Mouse (Mus musculus) liver, embryonic 13.5 days (tissue): ENCODE measurements at regions not wholly inside any gene's neighbourhood (a gene's known extent, or its start where the extent isn't known, plus 50 kb on each side); places are given as distances from the start of the nearest gene placed in this dataset.
A peak's percentile ranks its signal among the peaks of the same experiment; 100 is the strongest.

Source experiments
- ATAC-seq: fragments of 200-750 bp; cut with Nextera tagmentation; 2 replicates; pipeline ENCODE4 v1.8.0; 2017; ENCODE audit warnings: low read depth, mild to moderate bottlenecking, moderate number of reproducible peaks, moderate library complexity
- DNase-seq: peaks from one replicate; pipeline ENCODE4 v3.0.0; 2022
- H3K27ac ChIP-seq: fragments of 300-500 bp; sonication (generic); 2 replicates; pipeline ENCODE4 v1.5.1; 2015; ENCODE audit warnings: moderate library complexity, mild to moderate bottlenecking, inconsistent platforms
- H3K27me3 ChIP-seq: fragments of 300-500 bp; sonication (generic); 2 replicates; pipeline ENCODE4 v1.6.1; 2015; ENCODE audit warnings: mild to moderate bottlenecking, inconsistent platforms
- H3K36me3 ChIP-seq: fragments of 300-500 bp; sonication (generic); 2 replicates; pipeline ENCODE4 v1.6.1; 2015; ENCODE audit warnings: mild to moderate bottlenecking, inconsistent platforms
- H3K4me1 ChIP-seq: fragments of 300-500 bp; sonication (generic); replicated peaks from 2 replicates; pipeline ENCODE4 v1.6.1; 2015; ENCODE audit warnings: inconsistent platforms
- H3K4me2 ChIP-seq: fragments of 300-500 bp; sonication (generic); 2 replicates; pipeline ENCODE4 v1.6.1; 2015; ENCODE audit warnings: inconsistent platforms, mild to moderate bottlenecking, moderate library complexity
- H3K4me3 ChIP-seq: fragments of 300-500 bp; sonication (generic); replicated peaks from 2 replicates; pipeline ENCODE4 v1.5.1; 2015; ENCODE audit warnings: mild to moderate bottlenecking, inconsistent platforms
- H3K9ac ChIP-seq: fragments of 300-500 bp; sonication (generic); 2 replicates; pipeline ENCODE4 v1.6.1; 2015; ENCODE audit warnings: mild to moderate bottlenecking, inconsistent platforms
- H3K9me3 ChIP-seq: fragments of 300-500 bp; sonication (generic); replicated peaks from 2 replicates; pipeline ENCODE4 v1.6.1; 2016; ENCODE audit warnings: inconsistent platforms
- WGBS: fragments of 180-500 bp; shearing (Covaris S2); methylation state at CpG from one replicate; pipeline ENCODE4 v1.1.7; 2015; ENCODE audit not compliant: insufficient replicate concordance; 5-methylcytosine and 5-hydroxymethylcytosine counted together

DNA sequence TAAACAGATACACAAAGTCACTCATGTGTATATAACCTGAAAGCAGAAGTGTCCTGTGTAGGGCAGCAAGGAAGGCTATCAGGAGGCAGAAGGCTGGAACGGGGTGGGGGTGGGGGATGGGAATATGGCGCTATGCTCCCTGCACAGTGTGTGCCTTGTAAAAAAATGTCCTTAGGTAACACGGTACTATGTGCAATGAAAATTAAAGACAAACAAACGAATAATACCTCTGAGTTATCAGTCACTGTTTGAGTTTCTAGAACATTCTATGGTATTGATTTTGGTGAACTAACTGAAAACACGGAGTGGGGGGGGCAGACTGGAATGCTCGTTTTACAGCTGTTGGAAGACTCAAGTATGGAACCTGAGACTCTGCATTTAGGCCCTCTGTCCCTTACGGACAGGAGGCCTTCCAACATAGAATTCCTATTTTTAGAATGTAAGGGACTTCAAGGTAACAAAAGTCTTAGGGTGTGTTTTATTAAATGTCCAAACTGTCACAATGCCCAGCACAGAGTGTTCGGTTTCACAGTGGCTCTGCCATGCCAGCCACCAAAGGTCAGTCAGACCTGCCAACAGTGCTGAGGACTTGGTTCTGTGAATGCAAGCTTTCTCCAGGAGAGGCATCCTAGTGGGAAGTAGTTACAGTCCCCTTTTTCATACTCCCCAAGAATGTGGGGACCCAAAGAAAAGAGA is 240.6 kb downstream of the Ano6 start:
- WGBS = 67% methylated on average over 8 of the region's 8 CpGs
- no peaks in the 10 kb centered on the region for H3K36me3 ChIP-seq
- DNase-seq (no peak), ATAC-seq (no peak)
- H3K4me2 ChIP-seq = no peak overlapping the region
- H3K9ac ChIP-seq = no peak overlapping the region
- no peak overlapping the region for H3K27ac ChIP-seq
- no peaks in the 10 kb centered on the region for H3K4me1 ChIP-seq
- H3K4me3 ChIP-seq = no peak overlapping the region
- H3K9me3 ChIP-seq = no peaks in the 10 kb centered on the region
- H3K27me3 ChIP-seq = no peaks in the 10 kb centered on the region

DNA sequence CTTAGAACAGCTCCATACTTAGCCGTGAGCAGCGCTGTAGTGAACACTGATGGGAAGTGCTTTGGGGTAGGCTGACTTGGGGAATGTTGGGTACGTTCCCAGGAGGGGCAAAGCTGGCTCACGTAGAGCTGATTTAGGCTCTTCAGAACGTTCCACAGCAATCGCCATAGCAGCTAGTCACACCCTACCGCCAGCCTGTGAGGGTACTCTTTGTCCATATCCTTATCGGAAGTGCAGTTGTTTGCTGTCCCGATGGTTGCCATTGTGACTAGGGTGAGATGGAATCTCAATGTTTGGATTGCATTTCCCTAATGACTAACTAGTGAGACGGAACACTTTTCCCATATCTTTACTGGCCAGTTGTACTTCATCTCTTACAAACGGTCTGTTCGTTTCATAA is 244.6 kb downstream of the Ano6 start:
- no peaks in the 10 kb centered on the region for H3K27me3 ChIP-seq
- ATAC-seq (no peak), DNase-seq (no peak)
- no peak overlapping the region for H3K4me2 ChIP-seq
- H3K4me1 ChIP-seq = no peaks in the 10 kb centered on the region
- WGBS = 46% methylated on average over 12 of the region's 12 CpGs
- H3K9me3 ChIP-seq = no peaks in the 10 kb centered on the region
- H3K9ac ChIP-seq = no peak overlapping the region
- no peaks in the 10 kb centered on the region for H3K36me3 ChIP-seq
- no peak overlapping the region for H3K4me3 ChIP-seq
- no peak overlapping the region for H3K27ac ChIP-seq

DNA sequence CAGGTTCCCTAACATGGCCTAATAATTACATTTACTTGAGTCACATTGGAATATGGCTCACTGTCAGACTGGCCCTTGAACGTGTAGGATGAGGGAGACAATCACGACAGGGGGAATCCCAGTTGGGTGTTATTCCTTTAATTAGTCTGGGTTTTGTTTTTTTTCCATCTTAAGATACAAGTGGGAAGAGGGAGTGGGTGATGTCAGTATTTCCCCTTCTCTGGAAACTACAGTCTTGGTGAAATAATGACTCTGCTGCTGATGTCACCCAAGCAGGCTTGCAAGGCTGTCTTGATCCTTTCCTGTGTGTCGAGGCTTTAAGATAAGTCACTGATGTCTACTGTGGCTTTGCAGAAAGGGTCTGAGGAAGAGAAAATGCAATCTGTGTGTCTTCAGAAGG is 241.8 kb upstream of the Arid2 start:
- H3K27ac ChIP-seq = no peak overlapping the region
- H3K36me3 ChIP-seq = no peaks in the 10 kb centered on the region
- WGBS = 36% methylated on average over 3 of the region's 3 CpGs
- H3K4me2 ChIP-seq = no peak overlapping the region
- DNase-seq = no peak
- no peak overlapping the region for H3K9ac ChIP-seq
- no peak for ATAC-seq
- no peaks in the 10 kb centered on the region for H3K9me3 ChIP-seq
- H3K4me3 ChIP-seq = no peak overlapping the region
- H3K27me3 ChIP-seq = no peaks in the 10 kb centered on the region
- no peaks in the 10 kb centered on the region for H3K4me1 ChIP-seq

DNA sequence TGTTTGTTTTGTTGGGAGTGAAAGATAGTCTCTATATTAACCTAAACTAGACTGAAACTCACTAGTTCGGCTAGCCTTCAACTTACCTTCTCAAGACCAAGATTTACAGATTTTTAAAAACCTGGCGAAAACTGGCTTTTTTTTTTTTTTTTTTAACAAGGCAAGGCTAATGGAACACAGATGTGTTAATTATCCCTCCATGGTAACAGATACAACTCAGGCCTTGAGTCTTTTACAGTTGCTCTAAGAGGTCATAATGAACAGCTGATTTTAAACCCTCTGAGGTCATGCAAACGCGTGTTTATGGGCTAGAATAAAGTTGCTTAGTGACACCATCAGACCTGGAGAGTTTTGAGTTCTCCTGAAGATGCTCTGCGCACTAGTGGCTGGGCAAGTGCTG is 240.7 kb upstream of the Arid2 start:
- ATAC-seq (no peak), DNase-seq (no peak)
- no peaks in the 10 kb centered on the region for H3K36me3 ChIP-seq
- no peak overlapping the region for H3K4me3 ChIP-seq
- no peak overlapping the region for H3K9ac ChIP-seq
- 63% methylated on average over 5 of the region's 5 CpGs for WGBS
- no peaks in the 10 kb centered on the region for H3K27me3 ChIP-seq
- H3K27ac ChIP-seq = no peak overlapping the region
- no peaks in the 10 kb centered on the region for H3K9me3 ChIP-seq
- no peak overlapping the region for H3K4me2 ChIP-seq
- no peaks in the 10 kb centered on the region for H3K4me1 ChIP-seq

DNA sequence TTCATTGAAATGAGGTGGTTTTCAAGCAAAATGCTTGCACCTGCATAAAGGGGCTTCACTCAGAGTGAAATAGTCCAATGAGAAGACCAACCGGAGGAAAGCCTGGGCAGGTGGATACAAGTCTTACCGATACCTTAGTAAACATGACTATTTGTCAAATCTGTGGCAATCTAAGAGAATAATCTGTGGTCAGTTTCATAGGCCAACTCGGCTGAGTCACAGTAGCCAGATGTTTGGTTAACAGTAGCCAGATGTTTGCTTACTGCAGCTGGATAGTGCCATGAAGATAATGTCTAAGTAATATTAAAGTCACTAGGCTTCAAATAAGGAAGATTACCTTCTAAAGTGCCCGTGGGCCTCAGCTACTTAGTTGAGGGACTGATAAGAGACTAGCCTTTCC is 236.9 kb upstream of the Arid2 start:
- WGBS = 58% methylated on average over 4 of the region's 4 CpGs

DNA sequence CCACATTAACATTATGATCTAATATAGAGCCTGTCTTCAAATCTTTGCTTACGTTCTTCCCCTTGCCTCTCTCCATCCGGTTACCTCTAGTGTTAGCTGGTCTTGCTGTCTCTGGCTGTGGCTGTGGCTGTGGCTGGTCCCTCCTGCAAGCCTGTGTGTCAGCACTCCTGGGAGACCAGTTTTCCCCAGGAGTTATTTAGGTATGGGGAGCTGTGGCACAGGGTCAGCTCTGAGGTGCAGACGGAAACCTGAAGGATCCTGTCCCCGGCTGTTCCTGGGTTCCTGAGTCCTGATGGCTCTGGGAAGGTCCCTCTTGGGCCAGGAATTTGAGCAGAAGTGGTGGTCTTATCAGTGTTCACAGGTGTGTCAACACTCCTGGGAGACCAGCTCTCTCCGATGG is 234.7 kb upstream of the Arid2 start:
- DNase-seq (no peak), ATAC-seq (no peak)
- Histone ChIP-seq H3K4me2 (no peak overlapping the region), H3K9me3 (no peaks in the 10 kb centered on the region), H3K36me3 (no peaks in the 10 kb centered on the region), H3K4me3 (no peak overlapping the region), H3K27me3 (no peaks in the 10 kb centered on the region), H3K27ac (no peak overlapping the region), H3K9ac (no peak overlapping the region), H3K4me1 (no peaks in the 10 kb centered on the region)
- 72% methylated on average over 5 of the region's 5 CpGs for WGBS

More for the DNA sequence above, 236.9 kb upstream of the Arid2 start:
- no peak overlapping the region for H3K9ac ChIP-seq
- no peaks in the 10 kb centered on the region for H3K4me1 ChIP-seq
- H3K4me3 ChIP-seq = no peak overlapping the region
- no peak for ATAC-seq
- H3K4me2 ChIP-seq = no peak overlapping the region
- no peak overlapping the region for H3K27ac ChIP-seq
- DNase-seq = no peak
- no peaks in the 10 kb centered on the region for H3K36me3 ChIP-seq
- H3K27me3 ChIP-seq = no peaks in the 10 kb centered on the region
- H3K9me3 ChIP-seq = no peaks in the 10 kb centered on the region

DNA sequence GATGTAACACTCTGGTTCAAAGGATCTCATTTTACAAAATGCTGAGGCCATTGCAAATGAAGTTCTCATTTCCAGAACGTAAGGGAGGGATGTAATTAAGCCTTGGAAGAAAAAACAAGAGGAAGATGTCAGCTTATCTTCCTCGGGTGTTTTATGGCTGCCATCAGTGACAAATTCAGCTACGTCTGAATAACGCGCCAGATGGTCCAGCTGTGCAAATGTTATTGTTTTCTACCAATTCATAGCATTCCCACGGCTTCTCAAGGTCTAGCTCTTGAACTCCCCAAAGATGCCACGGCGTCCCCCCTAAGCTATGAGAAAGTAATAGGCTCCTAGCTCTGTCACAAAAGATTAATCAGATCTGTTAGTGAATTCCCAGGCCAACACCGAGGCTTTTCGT is 232.0 kb upstream of the Arid2 start:
- no peak overlapping the region for H3K9ac ChIP-seq
- 67% methylated on average over 10 of the region's 10 CpGs for WGBS
- DNase-seq (no peak), ATAC-seq (no peak)
- no peaks in the 10 kb centered on the region for H3K36me3 ChIP-seq
- no peaks in the 10 kb centered on the region for H3K4me1 ChIP-seq
- no peak overlapping the region for H3K27ac ChIP-seq
- H3K27me3 ChIP-seq = no peaks in the 10 kb centered on the region
- no peaks in the 10 kb centered on the region for H3K9me3 ChIP-seq
- no peak overlapping the region for H3K4me3 ChIP-seq
- H3K4me2 ChIP-seq = no peak overlapping the region

DNA sequence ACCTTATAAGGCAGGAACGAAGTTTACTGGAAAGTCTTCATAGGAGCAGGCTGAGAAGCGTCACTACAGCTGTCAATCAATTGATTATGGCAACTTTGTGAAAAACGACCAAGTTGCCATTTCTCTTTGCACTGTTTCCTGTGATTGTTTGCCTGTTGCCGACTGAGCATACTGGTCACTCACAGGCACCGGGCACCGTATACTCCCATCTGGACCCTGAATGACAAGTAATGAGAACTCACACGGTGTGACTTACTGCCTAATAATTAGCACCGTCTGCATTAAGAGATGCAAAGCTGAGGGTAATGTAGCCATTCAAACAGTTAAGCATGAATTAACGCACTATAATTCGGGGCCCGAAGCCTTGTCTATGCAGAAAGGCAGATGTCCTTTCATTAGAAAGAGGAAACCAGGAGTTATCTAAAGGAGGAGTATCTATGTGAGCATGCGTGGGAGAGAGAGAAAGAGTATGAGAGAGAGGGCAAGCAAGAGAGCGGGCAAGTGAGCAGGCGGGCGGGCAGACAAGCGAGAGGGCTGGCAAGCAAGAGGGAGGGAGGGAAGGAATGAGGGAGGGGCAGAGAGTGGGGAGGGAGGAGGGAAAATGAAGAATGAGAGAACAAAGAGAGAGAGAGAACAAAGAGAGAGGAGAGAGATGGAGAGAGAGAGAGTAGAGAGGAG is 231.4 kb upstream of the Arid2 start:
- no peaks in the 10 kb centered on the region for H3K9me3 ChIP-seq
- H3K27ac ChIP-seq = no peak overlapping the region
- no peak overlapping the region for H3K9ac ChIP-seq
- ATAC-seq = no peak
- WGBS = 53% methylated on average over 16 of the region's 16 CpGs
- no peaks in the 10 kb centered on the region for H3K4me1 ChIP-seq
- DNase-seq = no peak
- H3K36me3 ChIP-seq = no peaks in the 10 kb centered on the region
- H3K4me3 ChIP-seq = no peak overlapping the region
- no peaks in the 10 kb centered on the region for H3K27me3 ChIP-seq
- H3K4me2 ChIP-seq = no peak overlapping the region

DNA sequence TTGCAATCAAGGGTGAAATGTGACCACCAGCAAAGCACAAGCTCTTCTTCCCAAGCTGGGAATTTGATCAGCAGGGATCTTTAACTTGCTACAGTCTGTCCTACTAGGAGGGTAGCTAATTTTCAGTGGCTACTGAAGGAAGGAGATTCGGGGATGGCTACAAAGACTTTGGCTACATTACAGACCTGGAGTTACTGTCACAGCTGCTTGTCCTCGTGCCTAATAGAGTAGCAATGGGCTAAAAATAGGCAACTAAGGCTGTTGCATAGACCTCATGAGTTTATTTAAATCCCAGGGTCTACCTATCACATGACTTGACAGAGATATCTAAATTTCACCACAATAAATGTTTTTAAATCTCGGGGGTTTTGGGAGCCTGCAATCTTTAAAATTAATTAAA is 227.7 kb upstream of the Arid2 start:
- H3K27me3 ChIP-seq = no peaks in the 10 kb centered on the region
- DNase-seq (no peak), ATAC-seq (no peak)
- H3K36me3 ChIP-seq = no peaks in the 10 kb centered on the region
- no peaks in the 10 kb centered on the region for H3K9me3 ChIP-seq
- no peak overlapping the region for H3K4me2 ChIP-seq
- no peak overlapping the region for H3K9ac ChIP-seq
- no peaks in the 10 kb centered on the region for H3K4me1 ChIP-seq
- H3K4me3 ChIP-seq = no peak overlapping the region
- no peak overlapping the region for H3K27ac ChIP-seq
- 41% methylated on average over 3 of the region's 3 CpGs for whole genome bisulfite sequencing

DNA sequence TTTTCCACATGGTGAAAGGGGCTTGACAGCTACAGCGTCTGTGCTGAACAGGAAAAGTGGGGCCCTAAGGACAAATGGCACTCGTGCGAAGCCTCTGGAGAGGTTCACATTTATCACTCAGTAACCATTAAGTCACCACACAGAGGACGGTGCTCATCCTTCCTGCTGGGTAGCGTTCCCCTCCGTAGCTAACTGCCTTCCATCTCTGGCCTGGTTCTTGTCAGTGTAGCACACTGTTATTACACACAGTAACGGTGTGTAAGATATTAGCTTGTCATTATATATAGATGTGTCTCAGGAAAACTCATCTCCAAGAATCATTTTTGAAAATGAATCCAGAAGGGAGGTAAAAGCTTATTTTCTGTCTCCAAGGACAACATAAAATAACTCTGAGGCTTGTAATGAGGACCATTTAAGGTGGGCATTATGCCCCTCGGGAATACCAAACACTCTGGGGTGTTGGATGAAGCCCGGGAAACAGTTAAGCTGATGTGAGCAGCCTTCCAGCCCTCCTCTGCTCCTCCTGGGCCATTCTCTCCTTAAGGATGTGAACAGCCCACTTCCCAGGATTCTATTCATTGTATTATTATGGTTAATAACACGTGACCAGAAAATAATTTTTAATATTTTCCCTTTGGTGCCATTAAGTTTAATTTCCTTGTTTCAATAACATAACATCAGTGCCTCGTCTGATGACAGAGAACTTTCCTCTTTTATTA is 222.7 kb upstream of the Arid2 start:
- WGBS = 59% methylated on average over 11 of the region's 11 CpGs

DNA sequence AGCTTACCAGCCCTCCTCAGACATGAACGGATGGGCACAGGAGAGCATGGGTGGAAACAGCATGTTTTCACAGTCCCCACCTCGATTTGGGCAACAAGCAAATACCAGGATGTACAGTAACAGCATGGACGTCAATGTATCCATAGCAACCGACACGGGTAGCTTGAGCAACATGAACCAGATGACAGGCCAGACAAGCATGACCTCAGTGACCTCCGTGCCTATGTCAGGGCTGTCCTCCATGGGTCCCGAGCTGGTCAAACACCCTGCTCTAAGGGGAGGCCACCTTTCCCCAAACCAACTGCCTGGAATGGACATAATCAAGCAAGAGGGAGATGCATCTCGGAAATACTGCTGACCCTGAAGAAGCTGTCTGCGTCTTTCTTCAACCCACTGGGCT is 211.7 kb upstream of the Arid2 start:
- DNase-seq = no peak

More for the DNA sequence above, 222.7 kb upstream of the Arid2 start:
- no peak overlapping the region for H3K9ac ChIP-seq
- no peaks in the 10 kb centered on the region for H3K27me3 ChIP-seq
- ATAC-seq (no peak), DNase-seq (no peak)
- H3K4me3 ChIP-seq = no peak overlapping the region
- H3K9me3 ChIP-seq = no peaks in the 10 kb centered on the region
- H3K27ac ChIP-seq = no peak overlapping the region
- H3K36me3 ChIP-seq = no peaks in the 10 kb centered on the region
- H3K4me2 ChIP-seq = no peak overlapping the region
- no peaks in the 10 kb centered on the region for H3K4me1 ChIP-seq

More for the DNA sequence above, 211.7 kb upstream of the Arid2 start:
- Histone ChIP-seq H3K36me3 (no peaks in the 10 kb centered on the region), H3K4me3 (no peak overlapping the region), H3K27ac (no peak overlapping the region), H3K9me3 (no peaks in the 10 kb centered on the region), H3K4me1 (no peaks in the 10 kb centered on the region), H3K27me3 (no peaks in the 10 kb centered on the region), H3K9ac (no peak overlapping the region), H3K4me2 (no peak overlapping the region)
- ATAC-seq = peak; percentile 50; the same call in 1 of the 2 replicates
- 60% methylated on average over 9 of the region's 9 CpGs for WGBS
